ENCODE assay signal across 15 mouse cellular contexts in the genomic region with DNA sequence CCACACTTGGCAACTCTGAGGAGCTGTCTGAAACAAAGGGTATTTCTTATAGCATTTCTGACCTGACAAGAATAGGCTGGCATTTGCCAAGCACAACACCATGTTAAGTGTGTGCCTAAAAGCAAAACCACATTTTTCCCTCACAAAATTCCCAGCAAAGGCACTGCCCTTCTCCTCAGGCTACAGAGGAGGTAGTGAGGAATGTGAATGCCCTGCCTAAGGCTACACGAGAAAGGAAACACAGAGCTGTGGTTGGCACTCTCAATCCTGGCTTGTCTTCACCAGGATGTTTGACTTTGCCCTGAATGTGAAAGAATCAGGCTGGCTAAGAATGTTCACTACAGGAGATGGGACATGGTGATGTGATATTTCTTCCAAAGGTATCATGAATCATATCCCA.
"Had no signal": no experiment of that assay in that cellular context is flagged by ENCODE, and none has a peak within 500 bp of the region (broad histone marks: within the 10 kb centered on the region; RNA-seq: fewer than 3 reads in every experiment).

No protein-coding gene starts in this region.

- H3K27ac ChIP-seq: kidney, embryonic 15.5 days; limb, embryonic 15.5 days; liver, embryonic 12.5 days; midbrain, embryonic 12.5 days; stomach, embryonic 15.5 days had no signal

- H3K9ac ChIP-seq: kidney, embryonic 15.5 days; limb, embryonic 15.5 days; liver, embryonic 12.5 days; lung, embryonic 14.5 days; midbrain, embryonic 12.5 days; stomach, embryonic 15.5 days had no signal

- H3K4me1 ChIP-seq: limb, embryonic 15.5 days; liver, embryonic 12.5 days; stomach, embryonic 15.5 days had no signal

- H3K9me3 ChIP-seq: kidney, embryonic 15.5 days; limb, embryonic 15.5 days; liver, embryonic 12.5 days; midbrain, embryonic 12.5 days; stomach, embryonic 15.5 days had no signal

- H3K27me3 ChIP-seq: kidney, embryonic 15.5 days; limb, embryonic 15.5 days; liver, embryonic 12.5 days; midbrain, embryonic 12.5 days; stomach, embryonic 15.5 days had no signal

- H3K4me2 ChIP-seq: kidney, embryonic 15.5 days; limb, embryonic 15.5 days; liver, embryonic 12.5 days; lung, embryonic 14.5 days; midbrain, embryonic 12.5 days; stomach, embryonic 15.5 days had no signal

- H3K4me3 ChIP-seq: kidney, embryonic 15.5 days; limb, embryonic 15.5 days; liver, embryonic 12.5 days; midbrain, embryonic 12.5 days; myocyte; stomach, embryonic 15.5 days had no signal

- H3K36me3 ChIP-seq: kidney, embryonic 15.5 days; limb, embryonic 15.5 days; liver, embryonic 12.5 days; midbrain, embryonic 12.5 days; stomach, embryonic 15.5 days had no signal

- DNase-seq: kidney, postnatal 14 days; layer of hippocampus, adult 9-11 months; layer of hippocampus, postnatal 36 days; lung, embryonic 14.5 days; lung, postnatal 10 days; lung, postnatal 4 days; right cerebral cortex, postnatal 14 days; thymus, adult 2 months; thymus, postnatal 25 days had no signal

- ATAC-seq: liver, embryonic 12.5 days had no signal
